Mouse (Mus musculus) ovary, adult 18-20 months (tissue): ENCODE measurements around the gene Ppil1.
"Not testable (repeated sequence)": the region's sequence is repeated elsewhere in the genome, so short reads cannot be mapped to it uniquely, and the experiment has no call there.

ENCODE experiments used
- DNase-seq: peaks from one replicate; pipeline ENCODE4 v3.0.0; 2022; ENCODE audit warnings: low spot score, mixed read lengths

Ppil1 gene

DNA sequence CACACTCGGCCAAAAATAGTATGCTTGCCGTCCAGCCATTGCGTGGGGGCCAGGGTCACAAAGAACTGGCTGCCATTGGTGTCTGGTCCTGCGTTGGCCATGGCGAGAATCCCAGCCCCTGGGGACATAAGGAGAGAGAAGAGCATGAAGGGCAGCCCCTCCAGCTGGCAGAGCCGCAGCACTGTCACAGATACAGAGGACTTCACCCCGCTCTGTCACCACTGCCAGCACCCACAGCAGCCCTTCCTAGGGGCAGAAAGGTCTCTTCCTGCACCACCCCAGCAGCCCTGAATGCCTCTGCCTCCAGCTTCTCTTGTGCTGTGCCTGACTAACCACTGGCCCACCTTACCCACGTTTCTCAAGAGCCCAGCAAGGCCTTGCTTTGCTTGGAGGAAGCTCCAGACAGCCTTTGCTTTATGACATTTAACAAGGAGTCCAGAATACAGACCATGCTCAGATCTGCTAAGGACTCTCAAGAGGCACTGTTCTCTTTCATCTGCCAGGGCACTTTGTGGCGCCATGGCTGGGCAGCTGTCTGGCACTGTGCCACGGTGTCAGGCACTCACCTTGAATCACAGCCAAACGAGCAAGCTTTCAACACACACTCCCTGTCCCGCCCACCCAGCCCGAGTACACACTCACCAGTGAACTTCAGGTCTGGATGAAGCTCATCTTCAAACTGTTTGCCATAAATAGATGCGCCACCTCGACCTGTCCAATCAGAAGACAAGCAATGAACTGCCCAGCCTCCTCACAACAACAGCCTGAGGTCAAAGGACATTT, 12.2 kb downstream of the Ppil1 start:
- DNase-seq: peak; percentile 80

DNA sequence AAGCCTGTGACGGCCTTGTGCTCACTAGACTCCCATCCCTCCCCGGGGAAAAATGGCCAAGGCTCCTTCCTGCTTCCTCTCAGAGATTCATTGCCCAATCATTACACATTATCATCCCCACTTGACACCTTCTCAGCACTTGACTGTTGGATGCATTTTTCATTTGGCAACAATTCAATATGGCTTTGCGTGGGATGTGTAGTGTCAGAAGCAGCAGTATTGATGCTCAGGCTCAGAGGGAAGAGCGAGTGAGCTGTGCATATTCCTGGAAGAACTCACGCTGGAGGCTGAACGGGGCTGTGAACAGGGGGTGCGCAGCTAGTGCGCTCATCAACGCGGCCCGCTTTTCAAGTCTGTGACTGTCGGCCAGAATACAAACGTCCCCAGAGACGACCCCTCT, 13.0 kb downstream of the Ppil1 start:
- DNase-seq: not testable (repeated sequence)

DNA sequence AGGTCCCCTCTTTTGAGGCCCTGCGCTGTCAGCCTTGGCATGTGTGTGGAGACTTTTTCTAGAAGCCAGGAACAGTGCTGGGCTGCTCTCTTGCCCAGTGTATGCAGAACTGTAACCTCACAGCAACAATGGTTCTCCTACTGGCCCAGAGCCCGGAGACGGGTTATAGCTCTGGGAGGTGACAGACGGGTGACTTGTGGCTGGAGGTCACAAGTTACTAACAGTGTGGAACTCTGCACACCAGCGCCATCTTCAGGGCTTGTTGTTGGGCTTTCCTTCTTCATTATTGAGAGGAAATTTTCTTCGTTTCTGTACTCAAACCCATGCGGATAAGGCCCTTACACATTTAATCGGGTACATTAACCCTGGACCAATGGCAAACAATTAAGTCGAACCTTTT, 14.5 kb downstream of the Ppil1 start:
- no peak for DNase-seq

DNA sequence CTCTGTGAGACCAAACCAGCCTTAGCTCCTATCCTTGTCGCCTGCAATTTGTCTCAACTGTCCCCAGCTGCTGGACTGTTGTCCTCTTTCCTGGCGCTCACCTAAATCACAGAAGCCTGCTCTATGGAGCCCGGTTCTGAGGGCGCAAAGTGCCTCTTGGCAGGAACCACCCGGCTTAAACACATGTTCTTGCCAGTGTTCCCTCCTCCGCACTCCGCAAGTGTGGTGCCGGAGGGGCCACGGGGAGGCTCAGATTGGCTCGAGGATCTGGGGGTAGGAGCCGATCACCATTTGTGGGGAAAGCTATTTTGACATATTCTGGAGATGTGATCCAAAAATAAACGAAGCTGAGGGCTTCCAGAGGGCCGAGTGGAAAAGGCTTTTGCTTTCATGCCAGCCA, 16.1 kb downstream of the Ppil1 start:
- no peak for DNase-seq

DNA sequence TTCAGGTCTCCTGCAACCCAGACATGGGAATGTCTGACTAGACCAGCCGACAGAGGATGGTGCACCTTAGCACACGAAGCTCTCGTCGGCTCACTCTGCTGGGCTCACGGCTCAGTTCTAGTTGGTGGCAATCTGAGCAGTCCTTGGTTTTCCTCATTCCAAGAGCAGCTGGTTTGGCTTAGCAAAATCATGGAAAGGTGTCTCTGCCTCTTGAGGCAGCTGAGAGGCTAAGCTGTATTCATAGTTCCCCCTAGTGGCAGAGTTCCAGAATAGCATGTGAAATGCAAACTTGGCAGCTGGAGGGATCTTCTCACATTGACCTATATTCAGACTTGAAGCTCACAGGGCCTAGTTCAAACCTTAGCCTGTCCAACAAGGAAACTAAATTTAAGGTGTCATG, 17.4 kb downstream of the Ppil1 start:
- DNase-seq: no peak

DNA sequence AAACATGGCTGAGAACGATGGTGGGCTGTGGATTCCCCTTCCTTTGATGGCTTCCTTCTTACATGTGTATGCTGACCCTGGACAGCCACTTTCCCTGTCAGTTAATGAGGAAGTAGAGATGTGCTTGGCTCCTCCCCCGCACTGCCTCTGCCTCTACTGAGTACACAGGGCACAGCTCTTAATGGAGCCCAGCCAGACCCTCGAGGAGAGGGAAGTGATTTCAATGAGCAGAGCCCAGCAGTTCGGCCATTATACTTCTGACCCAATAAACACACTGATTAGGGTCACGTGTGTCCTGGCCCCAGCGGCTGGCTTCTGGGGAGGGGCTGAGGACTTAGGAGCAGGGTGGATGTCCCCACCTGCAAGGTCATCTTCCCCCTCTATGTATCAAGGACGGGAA, 18.3 kb downstream of the Ppil1 start:
- no peak for DNase-seq

DNA sequence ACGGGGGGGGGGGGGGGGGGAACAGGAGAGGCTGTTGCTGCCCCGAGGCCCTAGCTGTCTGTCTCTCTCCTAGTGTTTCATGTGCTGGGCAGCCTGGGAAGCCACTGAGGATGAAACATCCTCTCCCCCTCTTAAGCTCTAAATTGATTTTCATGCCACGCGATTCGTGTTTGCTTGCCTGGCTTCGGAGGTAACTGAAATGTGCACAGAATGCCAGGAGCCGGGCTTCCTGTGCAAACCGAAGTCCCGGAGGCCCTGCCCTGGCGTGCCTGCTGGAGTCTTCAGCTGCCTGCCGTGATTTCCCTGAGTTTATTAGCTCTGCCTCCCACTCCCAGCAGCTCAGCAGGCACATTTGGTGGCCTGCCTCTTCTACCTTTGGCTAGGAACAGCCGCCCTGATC, 19.1 kb downstream of the Ppil1 start:
- no peak for DNase-seq

DNA sequence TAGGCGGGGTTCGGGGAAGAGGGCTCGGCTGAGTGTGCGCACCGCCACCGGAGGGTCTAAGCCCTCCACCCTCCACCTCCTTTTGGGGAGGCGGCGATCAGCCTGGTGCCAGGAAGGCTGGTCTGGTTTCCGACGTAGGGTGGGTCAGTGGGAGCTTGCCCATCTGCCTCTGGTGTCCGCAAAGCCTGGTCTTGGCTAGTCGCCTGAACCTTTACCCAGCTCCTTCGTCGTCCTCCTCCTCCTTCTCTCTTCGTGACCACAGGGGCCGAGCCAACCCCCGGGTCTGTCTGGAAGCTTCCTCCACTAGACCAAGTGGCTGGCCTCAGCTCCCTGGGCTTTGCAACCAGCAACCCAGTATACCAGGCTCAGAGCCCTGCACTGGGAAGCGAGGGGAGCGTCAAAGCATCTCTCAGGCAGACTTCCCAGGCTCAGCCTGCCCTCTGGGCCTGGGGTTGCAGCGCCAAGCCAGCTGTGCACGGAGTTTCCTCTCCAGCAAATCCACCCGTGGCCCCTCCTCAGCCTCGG, 25.5 kb downstream of the Ppil1 start:
- no peak for DNase-seq

DNA sequence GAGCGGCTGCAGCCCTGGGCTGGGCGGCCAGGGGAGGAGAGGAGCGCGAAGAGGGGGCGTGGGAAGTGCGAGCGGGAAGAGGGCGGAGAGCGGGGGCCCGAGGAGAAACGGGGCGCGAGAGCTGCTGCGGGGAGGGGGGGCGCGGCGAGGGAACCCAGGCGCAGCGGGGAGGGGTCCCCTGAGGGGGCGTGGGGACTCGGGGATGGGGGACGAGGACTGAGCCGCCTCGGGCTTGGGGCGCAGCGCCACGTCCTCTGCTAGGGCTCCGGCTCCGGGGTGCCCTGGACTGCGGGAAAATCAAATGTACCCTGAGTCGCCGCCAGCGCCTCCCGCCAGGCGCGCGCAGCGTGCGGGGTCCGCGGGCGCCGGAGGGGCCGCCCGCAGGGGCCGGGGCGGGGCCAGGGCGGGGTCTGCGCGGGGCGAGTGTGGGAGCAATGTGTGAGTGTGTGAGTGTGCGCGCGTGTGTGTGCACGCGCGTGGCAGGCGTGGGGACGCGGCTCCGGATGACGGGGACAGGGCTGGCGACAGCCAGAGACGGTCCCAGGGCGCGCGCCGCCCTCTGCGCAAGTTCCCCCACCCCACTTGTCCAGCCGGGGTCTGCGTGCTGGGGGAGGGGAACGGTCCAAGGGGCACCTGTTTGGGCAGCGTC, 26.1 kb downstream of the Ppil1 start, which contains the start of gene Cpne5:
Gene Cpne5, minus strand, starts transcription at position 396 of the 649 bp plus-strand sequence.
- no peak for DNase-seq

DNA sequence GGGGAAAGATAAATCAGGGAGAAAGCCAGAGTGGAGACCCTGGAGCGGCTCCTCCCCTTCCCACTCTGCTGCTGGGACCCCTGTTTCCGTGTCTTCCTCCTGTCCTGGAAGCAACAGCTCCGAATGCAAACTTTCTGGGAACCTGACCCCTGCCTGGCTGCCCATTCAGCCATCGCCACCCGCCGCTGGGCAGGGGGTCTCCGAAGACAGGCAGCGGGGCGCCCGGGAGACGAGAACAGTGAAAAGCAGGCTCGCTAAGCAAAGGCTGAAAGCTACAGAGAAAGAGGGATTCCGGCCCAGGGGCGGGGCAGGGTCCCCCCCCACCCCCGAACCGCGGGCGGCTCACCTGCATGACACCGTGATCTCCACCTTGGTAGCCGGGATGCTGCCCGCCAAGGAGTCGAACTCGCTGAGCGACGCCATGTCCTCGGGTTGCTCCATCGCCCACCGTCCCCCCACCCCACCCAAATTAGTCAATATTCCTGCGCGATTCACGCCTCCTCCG, 26.7 kb downstream of the Ppil1 start:
- no peak for DNase-seq

DNA sequence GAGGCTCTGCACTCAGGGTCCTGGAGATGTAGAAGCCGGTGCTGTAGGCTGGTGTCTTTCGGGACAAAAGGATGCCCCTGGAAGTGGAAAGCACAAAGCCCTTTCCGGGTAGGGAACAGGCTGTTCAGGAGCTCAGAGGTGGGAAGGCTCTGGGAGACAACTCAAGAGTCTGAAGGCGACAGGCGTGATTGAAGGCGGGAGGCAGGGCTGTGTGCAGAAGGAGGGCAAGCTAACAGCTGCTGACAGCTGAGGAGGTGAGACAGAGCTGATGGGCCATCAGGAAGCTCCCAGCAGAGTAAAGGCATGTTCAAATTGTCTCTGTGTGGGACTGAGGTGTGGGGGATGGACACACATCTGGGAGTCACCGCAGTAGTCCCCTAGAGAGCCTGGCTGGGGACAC, 27.9 kb downstream of the Ppil1 start:
- no peak for DNase-seq

DNA sequence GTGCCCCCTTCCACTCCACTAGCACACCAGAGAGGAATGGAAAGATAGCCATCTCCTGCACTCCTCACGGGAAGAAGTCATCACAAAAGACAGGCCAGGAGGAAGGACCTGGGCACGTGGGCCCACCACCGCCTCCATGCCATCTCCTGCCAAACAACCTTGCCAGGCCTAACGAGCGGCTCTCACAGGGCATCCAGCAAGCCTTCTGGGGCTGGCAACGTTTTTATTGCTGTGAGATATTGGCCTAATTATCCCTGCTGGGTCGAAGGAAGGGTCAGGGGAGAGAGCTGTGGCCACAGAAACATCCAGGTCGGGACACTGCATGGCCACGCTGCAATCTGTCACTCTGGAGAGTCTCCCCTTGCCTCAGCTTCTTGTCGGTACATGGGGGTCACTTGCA, 32.9 kb downstream of the Ppil1 start:
- DNase-seq: no peak

DNA sequence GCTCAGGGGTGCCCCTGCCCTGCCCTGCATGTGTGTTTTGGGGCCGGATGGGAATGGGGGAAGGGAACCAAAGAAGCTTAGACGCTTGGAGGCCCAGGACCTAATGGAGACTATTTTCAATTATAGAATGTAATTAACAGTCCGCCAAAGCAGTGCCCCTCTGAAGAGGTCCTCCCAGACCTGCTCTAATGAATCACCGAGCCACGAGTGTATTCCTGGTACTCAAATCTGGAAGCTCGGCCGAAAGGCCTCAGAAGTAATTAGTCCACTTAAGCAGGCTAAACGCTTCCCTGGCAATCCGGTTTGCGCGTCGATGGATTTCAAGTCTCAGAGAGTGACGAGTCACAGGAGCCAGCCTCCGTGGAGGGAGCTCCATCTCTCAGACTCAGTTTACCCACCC, 43.4 kb downstream of the Ppil1 start:
- DNase-seq: no peak

DNA sequence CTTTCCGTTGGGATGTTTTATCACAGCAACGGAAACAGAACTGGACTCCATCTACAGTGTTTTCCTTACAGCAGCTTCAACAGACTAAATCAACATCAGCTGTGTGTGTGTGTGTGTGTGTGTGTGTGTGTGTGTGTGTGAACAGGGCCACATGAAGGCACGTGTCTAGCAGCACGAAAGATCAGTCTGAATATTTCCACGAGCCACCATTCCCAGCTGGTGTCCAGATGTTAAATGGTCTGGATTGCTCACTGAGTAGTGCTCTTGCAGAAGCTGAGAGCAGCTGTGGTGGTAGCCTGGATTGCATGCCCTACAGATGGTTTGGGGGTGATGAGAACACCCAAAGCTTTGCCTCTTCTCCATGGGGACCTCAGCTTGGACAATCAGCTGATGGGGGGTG, 46.0 kb downstream of the Ppil1 start:
- no peak for DNase-seq

DNA sequence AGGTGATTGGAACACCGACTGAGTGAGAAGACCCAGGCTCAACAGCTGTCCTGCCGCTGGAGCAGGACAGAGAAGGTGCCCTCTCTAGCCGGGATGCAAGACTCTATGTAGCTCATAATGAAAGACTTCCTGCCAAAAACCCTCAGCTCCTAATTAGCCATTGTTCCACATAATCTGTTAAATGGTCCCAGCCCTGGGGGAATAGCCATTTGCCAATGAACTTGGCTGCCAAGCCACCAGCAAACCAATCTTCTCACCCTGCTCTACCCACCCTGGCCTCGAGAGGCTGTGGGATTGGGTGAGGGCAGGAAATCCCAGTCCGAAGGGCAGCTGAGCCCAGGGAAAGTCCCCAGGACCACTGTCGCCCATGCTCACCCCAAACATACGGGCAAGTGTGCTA, 47.9 kb downstream of the Ppil1 start:
- DNase-seq: no peak

DNA sequence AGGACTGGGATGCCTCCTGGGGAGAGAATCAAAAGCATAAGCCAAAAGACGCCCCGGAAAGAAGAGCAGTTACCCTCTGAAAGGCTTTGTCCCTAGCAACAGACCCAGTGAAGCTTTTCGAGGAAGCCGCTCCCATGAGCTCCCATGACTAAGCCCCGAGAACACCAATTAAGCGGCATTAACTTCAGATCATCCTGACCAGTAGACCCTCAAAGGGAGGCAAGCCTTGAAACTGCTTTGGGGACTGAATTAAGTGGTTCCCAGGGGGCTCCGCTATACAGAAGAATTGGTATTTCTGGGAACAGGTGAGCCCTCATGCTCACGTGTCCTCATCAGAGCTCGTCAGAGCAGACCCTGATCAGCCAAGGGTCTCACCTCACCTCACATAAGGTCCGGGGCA, 49.3 kb downstream of the Ppil1 start:
- DNase-seq: no peak

DNA sequence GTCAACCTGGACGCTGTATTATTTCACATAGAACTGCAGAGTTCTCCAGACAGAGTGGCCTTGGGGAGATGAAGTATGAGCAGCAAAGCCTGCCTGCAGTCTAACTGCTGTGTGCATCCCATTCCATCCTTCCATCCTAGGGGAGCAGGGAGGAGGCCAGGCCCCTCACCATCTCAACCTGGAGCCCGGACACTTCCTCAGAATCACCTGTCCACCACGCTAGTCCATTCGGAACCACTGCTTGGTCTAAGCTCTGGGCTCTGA, 49.9 kb downstream of the Ppil1 start:
- no peak for DNase-seq

DNA sequence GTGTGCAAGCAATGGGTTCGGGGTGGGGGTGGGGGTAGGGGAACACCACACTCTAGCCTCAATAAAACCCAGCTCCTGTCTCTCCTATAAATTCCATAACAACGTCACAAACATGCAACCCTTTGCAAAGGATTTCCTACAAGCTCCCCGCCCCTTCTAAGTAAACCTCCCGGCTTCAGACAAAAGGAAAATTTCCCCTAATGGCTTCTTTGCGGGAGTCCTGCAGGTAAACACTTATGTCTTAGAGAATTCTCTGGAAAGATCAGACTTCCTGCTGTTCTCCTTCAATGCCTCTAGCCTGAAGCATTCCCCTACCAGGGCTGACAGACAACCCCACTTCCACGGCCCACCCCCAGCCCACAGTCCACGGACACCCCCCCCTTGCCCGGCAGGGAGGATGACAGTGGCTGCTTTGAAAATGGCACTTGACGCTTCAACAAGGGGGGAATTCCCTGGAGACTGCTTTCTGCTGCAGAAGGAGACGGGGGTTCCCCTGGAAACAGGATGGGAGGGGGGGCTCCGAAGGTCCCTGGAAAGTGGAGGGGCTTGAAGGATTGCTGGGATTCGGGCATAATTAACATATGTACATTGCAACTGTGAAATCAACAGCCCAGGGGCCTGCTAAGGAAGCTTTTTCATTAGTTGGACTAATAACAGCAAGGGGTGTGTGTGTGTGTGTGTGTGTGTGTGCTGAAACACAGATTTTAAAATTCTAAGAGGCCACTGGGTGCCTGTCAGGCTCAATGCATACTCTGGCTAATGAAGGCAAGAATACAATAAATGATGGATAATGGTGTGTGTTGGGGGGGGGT, 50.4 kb downstream of the Ppil1 start:
- no peak for DNase-seq

DNA sequence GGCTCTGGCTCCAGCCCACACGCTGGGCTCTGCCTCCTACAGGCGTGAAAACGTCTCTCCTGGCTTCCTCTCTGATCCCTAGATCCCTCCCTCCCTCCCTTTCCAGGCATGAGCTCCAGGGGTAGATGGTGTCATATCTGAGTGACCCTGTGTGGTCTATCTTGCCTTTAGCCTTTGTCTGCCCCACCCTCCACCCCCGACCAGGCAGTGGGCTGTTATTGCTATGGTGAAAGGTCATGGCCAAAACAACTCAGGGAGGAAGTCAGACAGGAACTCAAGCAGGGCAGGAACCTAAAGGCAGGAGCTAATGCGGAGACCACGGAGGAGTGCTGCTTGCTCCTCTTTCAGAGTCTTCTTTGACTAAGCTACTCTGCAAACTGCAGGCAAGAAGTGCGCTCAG, 52.1 kb downstream of the Ppil1 start:
- no peak for DNase-seq

DNA sequence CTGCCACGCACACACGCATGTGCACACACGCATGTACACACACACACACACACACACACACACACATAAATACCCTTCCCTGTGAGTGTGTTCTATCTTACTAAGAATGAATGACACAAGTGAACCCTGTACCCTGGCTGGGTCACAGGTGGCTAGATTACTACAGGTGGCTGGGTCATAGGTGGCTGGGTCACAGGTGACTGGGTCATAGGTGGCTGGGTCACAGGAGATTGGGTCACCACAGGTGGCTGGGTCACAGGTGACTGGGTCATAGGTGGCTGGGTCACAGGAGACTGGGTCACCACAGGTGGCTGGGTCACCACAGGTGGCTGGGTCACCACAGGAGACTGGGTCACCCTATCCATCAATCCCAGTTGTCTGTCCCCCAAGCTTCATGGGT, 53.9 kb downstream of the Ppil1 start:
- no peak for DNase-seq

DNA sequence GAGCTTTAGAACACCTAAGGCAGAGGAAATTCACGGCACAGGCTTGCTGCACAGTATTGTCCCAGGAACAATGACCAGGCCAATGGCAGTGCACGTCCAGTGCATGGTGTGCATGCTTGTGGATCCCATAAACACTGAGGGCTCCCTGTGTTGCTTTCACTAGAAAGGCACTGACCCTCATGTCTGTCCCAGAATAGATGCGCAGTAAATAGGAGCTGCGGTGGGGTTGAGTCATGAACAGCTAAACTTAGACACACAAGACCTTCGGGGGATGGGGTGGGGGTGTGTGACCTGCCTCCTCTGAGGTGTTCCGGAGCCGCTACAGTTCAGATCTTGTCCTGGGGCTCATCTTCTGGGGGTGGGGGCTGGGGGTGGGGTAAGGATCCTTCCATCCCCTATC, 57.9 kb downstream of the Ppil1 start:
- DNase-seq: no peak

DNA sequence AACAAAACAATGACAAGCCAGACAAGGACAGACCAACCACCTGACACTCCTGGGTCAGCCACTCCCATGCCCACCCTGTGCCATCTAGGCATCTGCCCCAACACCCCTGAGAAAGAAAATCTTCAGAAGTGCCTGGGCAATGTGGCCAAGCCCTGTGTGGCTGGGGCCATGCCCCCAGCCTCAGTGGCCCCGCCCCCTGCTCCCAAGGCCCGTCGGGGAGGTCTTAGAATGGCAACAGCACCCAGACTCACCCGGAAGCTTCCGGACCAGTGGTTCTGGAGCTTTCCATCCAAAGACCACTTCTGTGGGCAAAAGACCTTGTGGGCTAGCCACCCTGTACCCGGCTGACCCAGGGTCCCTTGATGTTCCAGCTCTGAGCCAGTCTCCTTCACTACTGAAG, 61.4 kb downstream of the Ppil1 start:
- no peak for DNase-seq
